Mouse (Mus musculus): Measurements from ENCODE around the gene Frrs1l.

The Frrs1l gene

DNA sequence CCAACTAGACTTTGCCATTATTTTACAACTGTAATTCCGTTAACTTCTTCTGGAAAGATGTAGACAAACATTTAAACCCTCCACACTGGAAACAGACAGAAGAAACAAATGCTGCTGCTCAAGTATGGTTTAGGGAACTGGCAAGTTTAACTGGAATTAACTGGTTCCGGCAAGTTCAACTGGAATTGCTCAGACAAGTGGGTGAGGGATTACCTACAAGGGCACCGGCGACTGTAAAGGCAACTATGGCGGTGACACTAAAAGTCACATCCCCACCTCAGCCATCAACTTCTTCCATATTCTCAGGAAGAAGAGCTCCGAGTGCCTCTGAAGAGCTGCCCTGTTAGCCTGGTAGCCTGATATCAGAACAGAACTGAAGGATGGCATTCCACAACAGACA, 75.9 kb downstream of the Frrs1l start:
- no peak for DNase-seq (ENCODE audit: low read depth, low spot score)

GRCm38 (mm10) chr4:56912382-56913001, 77.7 kb downstream of the Frrs1l start:
- DNase-seq (ENCODE audit: low read depth, low spot score) = no peak

DNA sequence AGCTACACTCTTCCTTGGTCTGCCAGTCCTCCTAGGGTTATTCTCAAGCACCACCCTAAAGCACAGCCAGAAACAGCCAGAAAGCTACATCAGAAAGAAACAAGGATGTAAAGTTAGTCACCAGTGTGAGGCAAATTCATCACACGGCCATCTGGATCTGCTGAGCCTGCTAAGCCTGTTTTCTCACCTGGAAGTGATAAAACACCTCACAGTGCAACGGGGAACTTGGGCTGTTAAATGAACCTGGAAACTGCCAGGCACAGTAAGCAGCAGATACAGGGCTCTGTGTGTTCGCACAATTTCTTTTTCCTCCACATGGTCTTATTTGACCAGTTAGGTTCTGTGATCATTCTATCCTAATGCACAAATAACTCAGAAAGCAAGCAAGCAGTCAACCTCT, 80.6 kb downstream of the Frrs1l start:
- no peak for DNase-seq (ENCODE audit: low read depth, low spot score)

DNA sequence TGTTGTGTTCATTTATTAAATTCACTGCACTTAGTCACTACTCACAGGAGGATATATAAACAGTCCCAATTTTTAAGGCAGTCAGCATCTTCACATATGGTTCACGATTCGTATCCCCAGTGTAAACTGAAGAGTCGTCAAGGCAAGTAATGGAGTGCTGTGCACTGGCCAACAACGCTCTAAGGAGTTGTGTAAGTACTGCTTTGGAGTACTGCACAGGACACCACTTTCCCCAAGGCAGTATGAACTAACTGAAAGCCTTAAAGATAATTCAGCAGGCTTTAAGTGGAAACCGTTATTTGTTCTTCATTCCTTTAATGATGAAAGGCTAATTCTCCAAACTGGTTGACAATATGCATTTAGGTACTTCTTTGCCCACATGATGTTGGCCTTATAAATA, 82.5 kb downstream of the Frrs1l start:
- DNase-seq (ENCODE audit: low read depth, low spot score) = no peak
